ENCODE assay signal across 8 mouse cellular contexts in genomic region chr6:50937094-50937493, GRCm38 (mm10).
DNase-seq lines count a peak whose midpoint lies in the region; ATAC-seq and TF ChIP-seq lines count a peak whose summit lies in the region.

No protein-coding gene starts in this region.

- H3K9ac ChIP-seq in kidney, embryonic 16.5 days (replicated peaks; ENCODE audit: low read length), result no peak overlapping the region
- H3K9ac ChIP-seq in limb, embryonic 11.5 days (ENCODE audit: low read length), result no peak overlapping the region

- no peaks in the 10 kb centered on the region; the same call in 1 of the 2 replicates for H3K27me3 ChIP-seq in kidney, embryonic 16.5 days (ENCODE audit: insufficient read depth, low read length)
- no peaks in the 10 kb centered on the region for H3K27me3 ChIP-seq in embryonic facial prominence, embryonic 10.5 days (replicated peaks; ENCODE audit: low read depth, poor library complexity, severe bottlenecking)
- H3K27me3 ChIP-seq in kidney, adult 2 months (replicated peaks; ENCODE audit: control insufficient read depth, insufficient read depth, low read length), result no peaks in the 10 kb centered on the region
- no peaks in the 10 kb centered on the region for H3K27me3 ChIP-seq in limb, embryonic 11.5 days (ENCODE audit: control insufficient read depth, insufficient read depth, low read length)

- peak; percentile 100; the same call in 1 of the 2 replicates for TF ChIP-seq CTCF in kidney, adult 2 months (conservative IDR thresholded peaks at IDR 0.05; ENCODE audit: insufficient read depth, insufficient read length, low read depth, low read length)

- 14% methylated on average over 9 of the region's 9 CpGs for WGBS in kidney, embryonic 16.5 days
- WGBS in embryonic facial prominence, embryonic 10.5 days, result 28% methylated on average over 9 of the region's 9 CpGs
- WGBS in kidney, adult 2 months, result 15% methylated on average over 9 of the region's 9 CpGs
- WGBS in limb, embryonic 11.5 days, result 21% methylated on average over 9 of the region's 9 CpGs

- no peak for TF ChIP-seq POLR2A in kidney, adult 2 months (IDR thresholded peaks at IDR 0.05; ENCODE audit: low read depth, low read length)

- ATAC-seq in kidney, embryonic 16.5 days (ENCODE audit: low FRiP score, low TSS enrichment), result no peak
- ATAC-seq in limb, embryonic 11.5 days (ENCODE audit: insufficient number of reproducible peaks, low FRiP score, low TSS enrichment, low read depth), result no peak

- peak; percentile 28 for DNase-seq in kidney, adult 11 months
- peak; percentile 85 for DNase-seq in adrenal gland, postnatal 14 days
- DNase-seq in embryonic facial prominence, embryonic 10.5 days (ENCODE audit: low spot score), result peak; percentile 86
- peak; percentile 70 for DNase-seq in kidney, adult 2 months
- peak; percentile 93 for DNase-seq in limb, embryonic 11.5 days (ENCODE audit: low spot score)
- peak; percentile 90 for DNase-seq in retina, embryonic 14.5 days (ENCODE audit: low spot score)
- peak; percentile 48 to 69 for DNase-seq in urinary bladder, adult 18-20 months (ENCODE audit: low spot score in 2 of 2)

- H3K9me3 ChIP-seq in kidney, embryonic 16.5 days (ENCODE audit: low read length), result no peaks in the 10 kb centered on the region
- H3K9me3 ChIP-seq in embryonic facial prominence, embryonic 10.5 days, result no peaks in the 10 kb centered on the region
- no peaks in the 10 kb centered on the region for H3K9me3 ChIP-seq in limb, embryonic 11.5 days (ENCODE audit: control insufficient read depth, low read length)

- H3K4me3 ChIP-seq in kidney, embryonic 16.5 days (ENCODE audit: low read length), result no peak overlapping the region
- no peak overlapping the region for H3K4me3 ChIP-seq in embryonic facial prominence, embryonic 10.5 days
- no peak overlapping the region for H3K4me3 ChIP-seq in kidney, adult 2 months (ENCODE audit: insufficient read depth, low read depth, low read length)
- no peak overlapping the region for H3K4me3 ChIP-seq in limb, embryonic 11.5 days (ENCODE audit: low read depth, low read length)

- H3K4me1 ChIP-seq in kidney, embryonic 16.5 days (ENCODE audit: insufficient read depth, low read length), result 0 out of 2 replicates have a peak, but pooled peaks cover 5% of the 10 kb centered on the region
- peaks cover 26% of the 10 kb centered on the region for H3K4me1 ChIP-seq in embryonic facial prominence, embryonic 10.5 days
- H3K4me1 ChIP-seq in kidney, adult 2 months (ENCODE audit: control insufficient read depth, insufficient read depth, low read length), result no peaks in the 10 kb centered on the region
- H3K4me1 ChIP-seq in limb, embryonic 11.5 days (ENCODE audit: control insufficient read depth, insufficient read depth, low read length), result peaks cover 12% of the 10 kb centered on the region

- H3K4me2 ChIP-seq in kidney, embryonic 16.5 days (replicated peaks; ENCODE audit: low read depth, low read length), result no peak overlapping the region
- H3K4me2 ChIP-seq in limb, embryonic 11.5 days (ENCODE audit: low read depth, severe bottlenecking), result no peak overlapping the region

- H3K36me3 ChIP-seq in kidney, embryonic 16.5 days (ENCODE audit: insufficient read depth, low read length), result no peaks in the 10 kb centered on the region
- no peaks in the 10 kb centered on the region for H3K36me3 ChIP-seq in embryonic facial prominence, embryonic 10.5 days (replicated peaks)
- H3K36me3 ChIP-seq in kidney, adult 2 months (ENCODE audit: control insufficient read depth, insufficient read depth, low read length), result no peaks in the 10 kb centered on the region
- no peaks in the 10 kb centered on the region for H3K36me3 ChIP-seq in limb, embryonic 11.5 days (ENCODE audit: control insufficient read depth, insufficient read depth, low read length)

- H3K27ac ChIP-seq in kidney, embryonic 16.5 days (ENCODE audit: low read length), result no peak overlapping the region
- peak overlapping the region; percentile 78 for H3K27ac ChIP-seq in embryonic facial prominence, embryonic 10.5 days (replicated peaks)
- H3K27ac ChIP-seq in kidney, adult 2 months (ENCODE audit: insufficient read depth, low read depth, low read length), result no peak overlapping the region
- no peak overlapping the region for H3K27ac ChIP-seq in limb, embryonic 11.5 days (replicated peaks; ENCODE audit: low read depth, low read length)

Comparison
In these comparisons a context has a peak if more than half of its experiments do, and no peak if none do; other contexts are left out.
1. DNase-seq: peak in every context shown above with its lines; median percentile 93 in limb, embryonic 11.5 days; 90 in retina, embryonic 14.5 days; 86 in embryonic facial prominence, embryonic 10.5 days; 85 in adrenal gland, postnatal 14 days; 70 in kidney, adult 2 months; 58 in urinary bladder, adult 18-20 months; 28 in kidney, adult 11 months.